Mouse (Mus musculus): ENCODE measurements around the gene Nup93. TPM values are rescaled to one million over a fixed set of nuclear protein-coding genes. Genes with fewer than 3 reads are reported as not detected.

Gene Nup93
- polyA plus RNA-seq, 1 experiment: 23.7 TPM

DNA sequence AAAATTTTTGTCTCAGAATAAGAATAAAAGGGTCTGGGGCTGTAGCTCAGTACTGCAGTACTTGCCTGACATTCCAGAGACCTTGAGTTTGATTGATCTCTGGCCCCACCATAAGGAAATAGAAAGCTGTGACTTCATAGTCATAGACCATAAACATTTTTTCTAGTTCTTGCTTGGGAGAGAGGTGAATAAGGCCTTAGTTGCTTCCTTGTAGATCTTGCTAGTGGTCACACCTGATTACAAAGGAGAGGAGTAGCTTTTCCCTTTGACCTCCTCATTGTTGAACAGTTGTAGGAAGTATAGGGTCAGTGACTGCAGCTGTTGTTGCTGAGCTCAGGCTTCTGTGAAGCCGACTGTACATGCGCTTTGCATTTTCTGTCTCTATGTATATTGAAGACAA, 90.0 kb downstream of the Nup93 start:
- Histone ChIP-seq H3K4me3 (ENCODE audit: insufficient read depth, low read length) (no peak overlapping the region), H3K27ac (ENCODE audit: insufficient read depth, low read depth, low read length) (no peak overlapping the region), H3K4me1 (ENCODE audit: control insufficient read depth, insufficient read depth, low read length) (no peaks in the 10 kb centered on the region)
- TF ChIP-seq CTCF (IDR thresholded peaks at IDR 0.05; ENCODE audit: low read depth, low read length) (no peak), POLR2A (IDR thresholded peaks at IDR 0.05; ENCODE audit: borderline replicate concordance, low read depth, low read length) (no peak)

DNA sequence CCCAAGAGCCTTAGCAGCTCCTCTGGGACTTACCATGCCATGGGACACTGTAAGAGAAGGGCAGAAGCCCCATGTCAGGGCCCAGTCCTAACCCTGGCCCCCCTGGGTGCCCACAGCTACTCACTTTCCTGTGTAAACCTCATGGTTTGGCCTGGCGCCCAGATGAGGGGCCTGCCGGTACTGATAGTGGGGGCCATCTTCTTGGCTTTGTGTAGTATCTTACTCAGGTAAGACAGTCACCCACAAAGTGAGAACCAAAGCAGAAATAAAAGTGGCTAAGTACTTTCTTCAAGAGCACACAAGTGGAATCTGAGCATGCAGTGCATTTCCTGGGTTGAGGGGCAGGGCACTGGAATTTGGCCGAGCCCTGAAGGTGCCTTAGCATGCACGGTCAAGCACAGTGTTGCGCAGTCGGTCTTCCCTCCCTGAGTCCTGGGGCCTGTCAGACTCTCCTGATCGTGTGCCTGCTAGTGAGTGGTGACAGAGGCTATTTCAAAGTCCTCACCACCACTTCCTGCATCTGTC, 92.7 kb downstream of the Nup93 start:
- Histone ChIP-seq H3K27ac (ENCODE audit: insufficient read depth, low read depth, low read length) (no peak overlapping the region), H3K4me3 (ENCODE audit: insufficient read depth, low read length) (no peak overlapping the region), H3K4me1 (ENCODE audit: control insufficient read depth, insufficient read depth, low read length) (no peaks in the 10 kb centered on the region)
- TF ChIP-seq POLR2A (IDR thresholded peaks at IDR 0.05; ENCODE audit: borderline replicate concordance, low read depth, low read length) (no peak), CTCF (IDR thresholded peaks at IDR 0.05; ENCODE audit: low read depth, low read length) (no peak)

GRCm38 (mm10) chr8:94307652-94308051, 93.3 kb downstream of the Nup93 start:
- Histone ChIP-seq H3K27ac (ENCODE audit: insufficient read depth, low read depth, low read length) (no peak overlapping the region), H3K4me3 (ENCODE audit: insufficient read depth, low read length) (no peak overlapping the region), H3K4me1 (ENCODE audit: control insufficient read depth, insufficient read depth, low read length) (no peaks in the 10 kb centered on the region)
- TF ChIP-seq POLR2A (IDR thresholded peaks at IDR 0.05; ENCODE audit: borderline replicate concordance, low read depth, low read length) (no peak), CTCF (IDR thresholded peaks at IDR 0.05; ENCODE audit: low read depth, low read length) (no peak)

GRCm38 (mm10) chr8:94314069-94314468, 99.7 kb downstream of the Nup93 start:
- no peak overlapping the region for H3K4me3 ChIP-seq (ENCODE audit: insufficient read depth, low read length)
- no peaks in the 10 kb centered on the region for H3K4me1 ChIP-seq (ENCODE audit: control insufficient read depth, insufficient read depth, low read length)
- H3K27ac ChIP-seq (ENCODE audit: insufficient read depth, low read depth, low read length): no peak overlapping the region
- TF ChIP-seq CTCF (IDR thresholded peaks at IDR 0.05; ENCODE audit: low read depth, low read length) (no peak), POLR2A (IDR thresholded peaks at IDR 0.05; ENCODE audit: borderline replicate concordance, low read depth, low read length) (no peak)

GRCm38 (mm10) chr8:94317249-94317648, 102.9 kb downstream of the Nup93 start:
- no peak overlapping the region for H3K4me3 ChIP-seq (ENCODE audit: insufficient read depth, low read length)
- no peak overlapping the region for H3K27ac ChIP-seq (ENCODE audit: insufficient read depth, low read depth, low read length)
- TF ChIP-seq POLR2A (IDR thresholded peaks at IDR 0.05; ENCODE audit: borderline replicate concordance, low read depth, low read length) (no peak), CTCF (IDR thresholded peaks at IDR 0.05; ENCODE audit: low read depth, low read length) (no peak)
- no peaks in the 10 kb centered on the region for H3K4me1 ChIP-seq (ENCODE audit: control insufficient read depth, insufficient read depth, low read length)

GRCm38 (mm10) chr8:94317691-94318090, 103.3 kb downstream of the Nup93 start:
- Histone ChIP-seq H3K4me3 (ENCODE audit: insufficient read depth, low read length) (no peak overlapping the region), H3K4me1 (ENCODE audit: control insufficient read depth, insufficient read depth, low read length) (no peaks in the 10 kb centered on the region), H3K27ac (ENCODE audit: insufficient read depth, low read depth, low read length) (no peak overlapping the region)
- TF ChIP-seq POLR2A (IDR thresholded peaks at IDR 0.05; ENCODE audit: borderline replicate concordance, low read depth, low read length) (no peak), CTCF (IDR thresholded peaks at IDR 0.05; ENCODE audit: low read depth, low read length) (no peak)

- Histone ChIP-seq H3K27ac (ENCODE audit: insufficient read depth, low read depth, low read length) (no peak overlapping the region), H3K4me1 (ENCODE audit: control insufficient read depth, insufficient read depth, low read length) (no peaks in the 10 kb centered on the region)
- TF ChIP-seq CTCF (IDR thresholded peaks at IDR 0.05; ENCODE audit: low read depth, low read length): no peak
- no peak for TF ChIP-seq POLR2A (IDR thresholded peaks at IDR 0.05; ENCODE audit: borderline replicate concordance, low read depth, low read length)
Observed at GRCm38 (mm10) chr8:94320036-94320435, 105.7 kb downstream of the Nup93 start.

GRCm38 (mm10) chr8:94322083-94322482, 107.7 kb downstream of the Nup93 start:
- no peak overlapping the region for H3K4me3 ChIP-seq (ENCODE audit: insufficient read depth, low read length)
- H3K27ac ChIP-seq (ENCODE audit: insufficient read depth, low read depth, low read length): no peak overlapping the region
- H3K4me1 ChIP-seq (ENCODE audit: control insufficient read depth, insufficient read depth, low read length): no peaks in the 10 kb centered on the region
- TF ChIP-seq CTCF (IDR thresholded peaks at IDR 0.05; ENCODE audit: low read depth, low read length) (no peak), POLR2A (IDR thresholded peaks at IDR 0.05; ENCODE audit: borderline replicate concordance, low read depth, low read length) (no peak)

More at GRCm38 (mm10) chr8:94320036-94320435, 105.7 kb downstream of the Nup93 start:
- no peak overlapping the region for H3K4me3 ChIP-seq (ENCODE audit: insufficient read depth, low read length)

GRCm38 (mm10) chr8:94323041-94323440, 108.7 kb downstream of the Nup93 start:
- H3K4me3 ChIP-seq (ENCODE audit: insufficient read depth, low read length): no peak overlapping the region
- TF ChIP-seq CTCF (IDR thresholded peaks at IDR 0.05; ENCODE audit: low read depth, low read length) (no peak), POLR2A (IDR thresholded peaks at IDR 0.05; ENCODE audit: borderline replicate concordance, low read depth, low read length) (no peak)
- no peak overlapping the region for H3K27ac ChIP-seq (ENCODE audit: insufficient read depth, low read depth, low read length)

DNA sequence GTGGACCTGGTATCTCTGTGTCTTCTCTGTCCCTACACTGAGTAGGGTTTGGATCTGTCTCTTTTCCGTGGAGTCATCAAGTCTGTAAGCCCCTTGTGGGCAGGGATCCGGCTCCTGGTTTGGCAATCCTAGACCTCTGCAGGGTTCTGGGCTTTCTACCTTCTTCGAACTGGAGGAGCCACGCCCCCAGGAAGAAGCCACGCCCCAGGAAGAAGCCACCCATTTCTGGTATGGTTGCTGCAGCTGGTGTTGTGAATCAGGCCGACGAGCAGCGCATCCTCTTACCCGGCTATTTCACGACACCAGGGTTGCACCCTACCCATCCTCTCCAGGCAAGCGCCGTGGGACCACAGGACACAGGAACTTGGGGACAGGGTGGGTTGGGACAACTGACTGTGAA, 109.7 kb downstream of the Nup93 start:
- no peak overlapping the region for H3K27ac ChIP-seq (ENCODE audit: insufficient read depth, low read depth, low read length)
- no peaks in the 10 kb centered on the region for H3K4me1 ChIP-seq (ENCODE audit: control insufficient read depth, insufficient read depth, low read length)
- H3K4me3 ChIP-seq (ENCODE audit: insufficient read depth, low read length): no peak overlapping the region
- TF ChIP-seq CTCF (IDR thresholded peaks at IDR 0.05; ENCODE audit: low read depth, low read length) (no peak), POLR2A (IDR thresholded peaks at IDR 0.05; ENCODE audit: borderline replicate concordance, low read depth, low read length) (no peak)

More at GRCm38 (mm10) chr8:94323041-94323440, 108.7 kb downstream of the Nup93 start:
- H3K4me1 ChIP-seq (ENCODE audit: control insufficient read depth, insufficient read depth, low read length): no peaks in the 10 kb centered on the region

GRCm38 (mm10) chr8:94326016-94326415, 111.7 kb downstream of the Nup93 start:
- H3K4me3 ChIP-seq (ENCODE audit: insufficient read depth, low read length): no peak overlapping the region
- TF ChIP-seq CTCF (IDR thresholded peaks at IDR 0.05; ENCODE audit: low read depth, low read length) (no peak), POLR2A (IDR thresholded peaks at IDR 0.05; ENCODE audit: borderline replicate concordance, low read depth, low read length) (no peak)
- no peaks in the 10 kb centered on the region for H3K4me1 ChIP-seq (ENCODE audit: control insufficient read depth, insufficient read depth, low read length)
- no peak overlapping the region for H3K27ac ChIP-seq (ENCODE audit: insufficient read depth, low read depth, low read length)
